Mouse (Mus musculus): ENCODE measurements around the gene Tcf15.

GRCm38 (mm10) chr2:152128597-152128996 lies 14.8 kb upstream of the Tcf15 start:
- TF ChIP-seq JUND (conservative IDR thresholded peaks at IDR 0.05; ENCODE audit: low read depth, low read length) (no peak), ETS1 (conservative IDR thresholded peaks at IDR 0.05; ENCODE audit: low read depth, low read length) (no peak), USF2 (conservative IDR thresholded peaks at IDR 0.05; ENCODE audit: low read depth, low read length) (no peak), SMC3 (IDR thresholded peaks at IDR 0.05; ENCODE audit: low read depth, low read length) (peak; percentile 41), CTCF (conservative IDR thresholded peaks at IDR 0.05 in 1 of 2, IDR thresholded peaks at IDR 0.05 in 1 of 2; ENCODE audit: low read depth in 2 of 2, low read length in 2 of 2) (peak in 1 of 2 experiments; percentile 46; a peak in 2 of 4 replicates), POLR2A (IDR thresholded peaks at IDR 0.05; ENCODE audit: low read depth, low read length) (no peak), NRF1 (IDR thresholded peaks at IDR 0.05; ENCODE audit: low read depth, low read length) (no peak), IRF4 (IDR thresholded peaks at IDR 0.05; ENCODE audit: low read depth, low read length) (no peak), NELFE (IDR thresholded peaks at IDR 0.05; ENCODE audit: low read depth, low read length) (no peak), HCFC1 (IDR thresholded peaks at IDR 0.05; ENCODE audit: low read depth, low read length) (no peak), MYC (IDR thresholded peaks at IDR 0.05; ENCODE audit: low read depth, low read length) (no peak), ZMIZ1 (IDR thresholded peaks at IDR 0.05; ENCODE audit: low read depth, low read length) (no peak)
